Mouse (Mus musculus): ENCODE data around the gene Cinp.

DNA sequence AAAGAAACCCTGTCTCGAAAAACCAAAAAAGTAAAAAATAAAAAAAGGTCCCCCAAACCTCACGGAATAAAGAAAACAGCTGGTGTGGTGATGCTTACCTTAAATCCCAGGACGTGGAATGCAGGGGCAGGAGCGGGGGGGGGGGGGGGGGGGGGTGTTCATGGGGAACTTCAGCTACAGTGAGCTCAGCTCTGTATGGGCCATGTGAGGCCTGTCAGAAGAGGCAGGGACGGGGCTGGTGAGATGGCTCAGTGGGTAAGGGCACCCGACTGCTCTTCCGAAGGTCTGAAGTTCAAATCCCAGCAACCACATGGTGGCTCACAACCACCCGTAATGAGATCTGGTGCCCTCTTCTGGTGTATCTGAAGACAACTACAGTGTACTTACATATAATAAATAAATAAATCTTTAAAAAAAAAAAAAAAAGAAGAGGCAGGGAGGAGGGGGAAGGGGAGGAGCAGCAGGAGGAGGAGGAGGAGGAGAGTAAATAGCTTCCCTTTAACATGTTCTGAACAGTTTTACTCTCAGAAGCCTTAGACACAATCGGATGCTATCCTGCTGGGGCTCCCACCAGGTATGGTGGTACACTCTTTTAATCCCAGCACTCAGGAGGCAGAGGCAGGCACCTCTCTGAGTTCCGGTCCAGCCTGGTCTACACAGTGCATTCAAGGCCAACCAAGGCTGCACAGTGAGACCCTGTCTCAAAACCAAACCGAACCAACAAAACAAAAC lies 58.5 kb downstream of the Cinp start:
- no peak for TF ChIP-seq POLR2A (IDR thresholded peaks at IDR 0.05; ENCODE audit: insufficient read depth, low read depth, low read length)
- no peak for TF ChIP-seq CTCF (IDR thresholded peaks at IDR 0.05; ENCODE audit: insufficient read depth, low read depth, low read length)
